Mouse (Mus musculus): ENCODE data around the gene Rnf40. TPM values are rescaled to one million over a fixed set of nuclear protein-coding genes. Genes with fewer than 3 reads are reported as not detected.

Gene Rnf40
- polyA plus RNA-seq, 1 experiment from 2014 or later: 16.7 TPM

- WGBS: 88% methylated on average over 6 of the region's 6 CpGs
- H3K27ac ChIP-seq (ENCODE audit: low read depth, low read length): no peak overlapping the region
- TF ChIP-seq CTCF (IDR thresholded peaks at IDR 0.05; ENCODE audit: low read depth): no peak
- no peak for ATAC-seq
- no peak overlapping the region for H3K4me2 ChIP-seq (replicated peaks; ENCODE audit: low read depth)
- H3K9me3 ChIP-seq (ENCODE audit: control insufficient read depth): no peaks in the 10 kb centered on the region
- H3K27me3 ChIP-seq (replicated peaks; ENCODE audit: control insufficient read depth, insufficient read depth, low read length): no peaks in the 10 kb centered on the region
- no peaks in the 10 kb centered on the region; the same call in 1 of the 2 replicates for H3K4me1 ChIP-seq (replicated peaks; ENCODE audit: control insufficient read depth, insufficient read depth, low read length)
- no peak overlapping the region for H3K9ac ChIP-seq (ENCODE audit: low read depth, low read length)
- peaks cover 43% of the 10 kb centered on the region for H3K36me3 ChIP-seq (ENCODE audit: control insufficient read depth, insufficient read depth)
- H3K4me3 ChIP-seq (ENCODE audit: low read depth, low read length): no peak overlapping the region
These were observed 2.4 kb upstream of the Rnf40 start for GRCm38 (mm10) chr7:127586149-127586548.

GRCm38 (mm10) chr7:127587196-127587595 lies 1.4 kb upstream of the Rnf40 start:
- Histone ChIP-seq H3K4me3 (ENCODE audit: low read depth, low read length) (no peak overlapping the region), H3K27me3 (replicated peaks; ENCODE audit: control insufficient read depth, insufficient read depth, low read length) (no peaks in the 10 kb centered on the region), H3K36me3 (ENCODE audit: control insufficient read depth, insufficient read depth) (peaks cover 45% of the 10 kb centered on the region), H3K9me3 (ENCODE audit: control insufficient read depth) (no peaks in the 10 kb centered on the region), H3K27ac (ENCODE audit: low read depth, low read length) (no peak overlapping the region), H3K9ac (ENCODE audit: low read depth, low read length) (0 out of 2 replicates have a peak overlapping the region, but pooled peaks have one; percentile 40), H3K4me2 (replicated peaks; ENCODE audit: low read depth) (peak overlapping the region; percentile 91), H3K4me1 (replicated peaks; ENCODE audit: control insufficient read depth, insufficient read depth, low read length) (no peaks in the 10 kb centered on the region; the same call in 1 of the 2 replicates)
- ATAC-seq: no peak
- 58% methylated on average over 5 of the region's 5 CpGs for WGBS
- no peak for TF ChIP-seq CTCF (IDR thresholded peaks at IDR 0.05; ENCODE audit: low read depth)

- Histone ChIP-seq H3K4me3 (ENCODE audit: low read depth, low read length) (peak overlapping the region; percentile 98), H3K27me3 (replicated peaks; ENCODE audit: control insufficient read depth, insufficient read depth, low read length) (no peaks in the 10 kb centered on the region), H3K27ac (ENCODE audit: low read depth, low read length) (0 out of 2 replicates have a peak overlapping the region, but pooled peaks have one; percentile 41), H3K36me3 (ENCODE audit: control insufficient read depth, insufficient read depth) (peaks cover 45% of the 10 kb centered on the region), H3K9me3 (ENCODE audit: control insufficient read depth) (no peaks in the 10 kb centered on the region), H3K4me2 (replicated peaks; ENCODE audit: low read depth) (peak overlapping the region; percentile 91), H3K4me1 (replicated peaks; ENCODE audit: control insufficient read depth, insufficient read depth, low read length) (no peaks in the 10 kb centered on the region; the same call in 1 of the 2 replicates), H3K9ac (ENCODE audit: low read depth, low read length) (peak overlapping the region; percentile 94)
- ATAC-seq: no peak
- 3% methylated on average over 29 of the region's 29 CpGs for WGBS
- TF ChIP-seq CTCF (IDR thresholded peaks at IDR 0.05; ENCODE audit: low read depth): no peak
These were observed 334 bp downstream of the Rnf40 start for GRCm38 (mm10) chr7:127588901-127589300.

- H3K4me2 ChIP-seq (replicated peaks; ENCODE audit: low read depth): peak overlapping the region; percentile 91
- WGBS: 94% methylated on average over 9 of the region's 9 CpGs
- no peaks in the 10 kb centered on the region; the same call in 1 of the 2 replicates for H3K4me1 ChIP-seq (replicated peaks; ENCODE audit: control insufficient read depth, insufficient read depth, low read length)
- no peak for ATAC-seq
- peak overlapping the region; percentile 98; the same call in 1 of the 2 replicates for H3K4me3 ChIP-seq (ENCODE audit: low read depth, low read length)
- H3K27ac ChIP-seq (ENCODE audit: low read depth, low read length): no peak overlapping the region
- H3K9me3 ChIP-seq (ENCODE audit: control insufficient read depth): no peaks in the 10 kb centered on the region
- peaks cover 50% of the 10 kb centered on the region for H3K36me3 ChIP-seq (ENCODE audit: control insufficient read depth, insufficient read depth)
- no peaks in the 10 kb centered on the region for H3K27me3 ChIP-seq (replicated peaks; ENCODE audit: control insufficient read depth, insufficient read depth, low read length)
- no peak for TF ChIP-seq CTCF (IDR thresholded peaks at IDR 0.05; ENCODE audit: low read depth)
- H3K9ac ChIP-seq (ENCODE audit: low read depth, low read length): 0 out of 2 replicates have a peak overlapping the region, but pooled peaks have one; percentile 94
These were observed 1.1 kb downstream of the Rnf40 start for GRCm38 (mm10) chr7:127589637-127590036.

GRCm38 (mm10) chr7:127591108-127591507 lies 2.5 kb downstream of the Rnf40 start:
- TF ChIP-seq CTCF (IDR thresholded peaks at IDR 0.05; ENCODE audit: low read depth): no peak
- Histone ChIP-seq H3K4me2 (replicated peaks; ENCODE audit: low read depth) (no peak overlapping the region), H3K4me1 (replicated peaks; ENCODE audit: control insufficient read depth, insufficient read depth, low read length) (no peaks in the 10 kb centered on the region; the same call in 1 of the 2 replicates), H3K27ac (ENCODE audit: low read depth, low read length) (no peak overlapping the region), H3K4me3 (ENCODE audit: low read depth, low read length) (no peak overlapping the region), H3K36me3 (ENCODE audit: control insufficient read depth, insufficient read depth) (peaks cover 59% of the 10 kb centered on the region), H3K9me3 (ENCODE audit: control insufficient read depth) (no peaks in the 10 kb centered on the region), H3K27me3 (replicated peaks; ENCODE audit: control insufficient read depth, insufficient read depth, low read length) (no peaks in the 10 kb centered on the region), H3K9ac (ENCODE audit: low read depth, low read length) (no peak overlapping the region)
- 77% methylated on average over 10 of the region's 10 CpGs for WGBS
- ATAC-seq: no peak

GRCm38 (mm10) chr7:127592575-127592974 lies 4.0 kb downstream of the Rnf40 start:
- no peaks in the 10 kb centered on the region for H3K27me3 ChIP-seq (replicated peaks; ENCODE audit: control insufficient read depth, insufficient read depth, low read length)
- H3K9ac ChIP-seq (ENCODE audit: low read depth, low read length): no peak overlapping the region
- no peaks in the 10 kb centered on the region for H3K4me1 ChIP-seq (replicated peaks; ENCODE audit: control insufficient read depth, insufficient read depth, low read length)
- H3K9me3 ChIP-seq (ENCODE audit: control insufficient read depth): no peaks in the 10 kb centered on the region
- no peak overlapping the region for H3K4me2 ChIP-seq (replicated peaks; ENCODE audit: low read depth)
- peaks cover 74% of the 10 kb centered on the region for H3K36me3 ChIP-seq (ENCODE audit: control insufficient read depth, insufficient read depth)
- WGBS: 88% methylated on average over 14 of the region's 14 CpGs
- no peak for ATAC-seq
- TF ChIP-seq CTCF (IDR thresholded peaks at IDR 0.05; ENCODE audit: low read depth): no peak
- H3K27ac ChIP-seq (ENCODE audit: low read depth, low read length): no peak overlapping the region
- H3K4me3 ChIP-seq (ENCODE audit: low read depth, low read length): no peak overlapping the region

All from intestine, postnatal 0 days (tissue).